Mouse (Mus musculus) thymus, adult 2 months (tissue): ENCODE results near the gene Olfr1402.

Experiments used
- CTCF ChIP-seq: fragments of 200-500 bp; IDR thresholded peaks from 2 replicates; pipeline ENCODE4 v1.5.1; 2012; ENCODE audit warnings: mild to moderate bottlenecking, control low read depth, low read length, moderate library complexity, borderline replicate concordance; ENCODE audit not compliant: control insufficient read depth, poor library complexity, insufficient read depth; ENCODE audit errors: extremely low read depth
- POLR2A ChIP-seq: fragments of 200-500 bp; IDR thresholded peaks from 2 replicates; pipeline ENCODE4 v1.6.1; 2012; ENCODE audit warnings: mild to moderate bottlenecking, low read length, control low read depth, moderate library complexity; ENCODE audit not compliant: control insufficient read depth, poor library complexity, insufficient read depth; ENCODE audit errors: extremely low read depth

DNA sequence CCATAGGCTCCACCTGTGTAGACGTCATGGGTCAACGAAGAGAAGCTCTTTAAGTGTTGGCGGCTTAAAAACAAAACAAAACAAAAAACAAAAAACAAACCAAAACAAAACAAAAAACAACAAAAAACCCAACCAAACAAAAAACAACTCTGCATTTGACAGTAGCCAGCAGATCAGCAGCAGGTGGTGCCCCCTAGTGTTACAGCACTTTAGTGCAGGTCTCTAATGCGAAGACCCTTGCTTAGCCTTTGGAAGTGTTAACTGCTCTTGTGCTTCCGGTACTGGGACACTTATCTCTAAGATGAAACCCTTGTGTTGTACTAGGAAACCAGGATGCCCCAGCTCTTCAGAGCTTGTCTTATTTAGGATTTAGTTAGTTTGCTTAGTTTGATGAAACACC lies 28.7 kb downstream of the Olfr1402 start:
- TF ChIP-seq CTCF (no peak), POLR2A (no peak)
